Mouse (Mus musculus) forebrain, embryonic 12.5 days (tissue): ENCODE data around the gene Ins1. TPM values are rescaled to one million over a fixed set of nuclear protein-coding genes. Genes with fewer than 3 reads are reported as not detected.

Source experiments
- ATAC-seq: fragments of 200-750 bp; cut with Nextera tagmentation; 2 replicates; pipeline ENCODE4 v1.8.0; 2017; ENCODE audit warnings: moderate TSS enrichment; ENCODE audit not compliant: low FRiP score
- H3K27ac ChIP-seq: fragments of 300-500 bp; sonication (generic); 2 replicates; pipeline ENCODE4 v1.5.1; 2016; ENCODE audit warnings: mild to moderate bottlenecking
- H3K27me3 ChIP-seq: fragments of 300-500 bp; sonication (generic); 2 replicates; pipeline ENCODE4 v1.6.1; 2016; ENCODE audit warnings: mild to moderate bottlenecking
- H3K36me3 ChIP-seq: fragments of 300-500 bp; sonication (generic); replicated peaks from 2 replicates; pipeline ENCODE4 v1.6.1; 2016; ENCODE audit warnings: mild to moderate bottlenecking
- H3K4me1 ChIP-seq: fragments of 300-500 bp; sonication (generic); 2 replicates; pipeline ENCODE4 v1.6.1; 2016
- H3K4me2 ChIP-seq: fragments of 300-500 bp; sonication (generic); 2 replicates; pipeline ENCODE4 v1.6.1; 2016; ENCODE audit warnings: mild to moderate bottlenecking, moderate library complexity
- H3K4me3 ChIP-seq: fragments of 300-500 bp; sonication (generic); replicated peaks from 2 replicates; pipeline ENCODE4 v1.5.1; 2016; ENCODE audit warnings: mild to moderate bottlenecking
- H3K9ac ChIP-seq: fragments of 300-500 bp; sonication (generic); 2 replicates; pipeline ENCODE4 v1.6.1; 2016; ENCODE audit warnings: mild to moderate bottlenecking
- H3K9me3 ChIP-seq: fragments of 300-500 bp; sonication (generic); 2 replicates; pipeline ENCODE4 v1.6.1; 2016
- polyA plus RNA-seq: library from polyadenylated mRNA; unstranded; fragments of >200 nt; fragmentation: Nextera tagmentation; extraction: Ambion mirVana; gene quantifications from 2 replicates; pipeline ENCODE4 v1.2.1, GENCODE M21; 2016

The Ins1 gene
- not detected in 2 replicates for polyA plus RNA-seq

GRCm38 (mm10) chr19:52263997-52264396, at the start of gene Ins1:
TSS of gene Ins1 (plus strand) at chr19:52264297.
- H3K27ac ChIP-seq: no peak within 1 kb of the TSS
- H3K4me2 ChIP-seq: no peak within 1 kb of the TSS
- H3K9ac ChIP-seq: no peak within 1 kb of the TSS
- H3K9me3 ChIP-seq: no peaks in the 10 kb centered on the region
- H3K27me3 ChIP-seq: no peaks in the 10 kb centered on the region
- no peak for ATAC-seq
- H3K4me1 ChIP-seq: no peaks in the 10 kb centered on the region
- H3K36me3 ChIP-seq: no peaks in the 10 kb centered on the region
- no peak within 1 kb of the TSS for H3K4me3 ChIP-seq
